Mouse (Mus musculus): Measurements from ENCODE around the gene Rab3d. TPM values are rescaled to one million over a fixed set of nuclear protein-coding genes. Genes with fewer than 3 reads are reported as not detected.
"Not testable (repeated sequence)": the region's sequence is repeated elsewhere in the genome, so short reads cannot be mapped to it uniquely, and the experiment has no call there.

Gene Rab3d
- polyA plus RNA-seq, 1 experiment from 2014 or later, result 6.2 TPM

DNA sequence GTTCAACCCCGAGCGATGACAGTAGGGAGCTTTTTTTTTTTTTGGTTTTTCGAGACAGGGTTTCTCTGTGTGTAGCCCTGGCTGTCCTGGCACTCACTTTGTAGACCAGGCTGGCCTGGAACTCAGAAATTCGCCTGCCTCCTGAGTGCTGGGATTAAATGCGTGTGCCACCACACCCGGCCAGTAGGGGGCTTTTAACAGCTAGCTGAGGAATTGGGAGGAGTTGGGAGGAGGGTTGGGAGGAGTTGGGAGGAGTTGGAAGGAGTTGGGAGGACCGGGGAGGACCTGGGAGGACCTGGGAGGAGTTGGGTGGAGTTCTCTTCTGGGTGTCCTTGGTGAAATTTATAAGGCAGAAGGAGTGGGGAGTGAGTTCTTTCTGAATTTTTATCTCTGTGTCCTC lies 48.7 kb downstream of the Rab3d start:
- not testable (repeated sequence) for H3K36me3 ChIP-seq; H3K27ac ChIP-seq; H3K9me3 ChIP-seq; DNase-seq (ENCODE audit: low spot score); H3K4me3 ChIP-seq; H3K27me3 ChIP-seq (ENCODE audit: insufficient read depth, poor library complexity, severe bottlenecking); H3K4me1 ChIP-seq
- WGBS, result 53% methylated on average over 7 of the region's 7 CpGs

DNA sequence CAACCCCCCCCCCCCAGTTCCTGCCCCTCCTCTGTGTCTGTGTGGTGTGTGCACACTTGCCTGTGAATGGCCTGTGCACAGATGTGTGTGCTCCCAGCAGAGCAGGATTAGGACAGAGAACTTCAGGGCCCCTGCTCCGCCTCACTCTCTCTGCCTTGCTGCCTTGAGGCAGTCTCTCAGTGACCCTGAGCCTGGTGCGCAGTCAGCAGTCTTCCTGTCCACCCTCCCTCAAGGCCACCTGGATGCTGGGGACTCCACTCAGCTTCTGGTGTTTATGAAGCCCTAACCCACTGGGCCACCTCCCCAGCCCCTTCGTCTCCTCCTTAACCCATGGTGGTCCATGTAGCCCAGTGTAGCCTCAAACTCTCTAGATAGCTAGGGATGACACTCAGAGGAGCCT lies 50.3 kb downstream of the Rab3d start:
- Histone ChIP-seq H3K4me1 (peaks cover 6% of the 10 kb centered on the region; the same call in 1 of the 2 replicates), H3K9me3 (no peaks in the 10 kb centered on the region), H3K27me3 (ENCODE audit: insufficient read depth, poor library complexity, severe bottlenecking) (peaks cover 9% of the 10 kb centered on the region; the same call in 1 of the 2 replicates), H3K27ac (0 out of 2 replicates have a peak overlapping the region, but pooled peaks have one; percentile 47), H3K36me3 (no peaks in the 10 kb centered on the region), H3K4me3 (no peak overlapping the region)
- no peak for DNase-seq (ENCODE audit: low spot score)
- 81% methylated on average over 3 of the region's 3 CpGs for WGBS

GRCm38 (mm10) chr9:21866641-21867040 lies 51.4 kb downstream of the Rab3d start:
- H3K4me3 ChIP-seq, result no peak overlapping the region
- 62% methylated on average over 2 of the region's 2 CpGs for WGBS
- no peak for DNase-seq (ENCODE audit: low spot score)
- H3K9me3 ChIP-seq, result no peaks in the 10 kb centered on the region
- H3K36me3 ChIP-seq, result no peaks in the 10 kb centered on the region
- peaks cover 6% of the 10 kb centered on the region; the same call in 1 of the 2 replicates for H3K4me1 ChIP-seq
- peaks cover 3% of the 10 kb centered on the region; the same call in 1 of the 2 replicates for H3K27me3 ChIP-seq (ENCODE audit: insufficient read depth, poor library complexity, severe bottlenecking)
- no peak overlapping the region for H3K27ac ChIP-seq

GRCm38 (mm10) chr9:21865673-21866398 lies 52.2 kb downstream of the Rab3d start:
- H3K4me3 ChIP-seq, result no peak overlapping the region
- H3K27ac ChIP-seq, result no peak overlapping the region
- H3K9me3 ChIP-seq, result no peaks in the 10 kb centered on the region
- 63% methylated on average over 5 of the region's 5 CpGs for WGBS
- peaks cover 6% of the 10 kb centered on the region; the same call in 1 of the 2 replicates for H3K4me1 ChIP-seq
- DNase-seq (ENCODE audit: low spot score), result no peak
- H3K36me3 ChIP-seq, result no peaks in the 10 kb centered on the region
- no peaks in the 10 kb centered on the region for H3K27me3 ChIP-seq (ENCODE audit: insufficient read depth, poor library complexity, severe bottlenecking)

DNA sequence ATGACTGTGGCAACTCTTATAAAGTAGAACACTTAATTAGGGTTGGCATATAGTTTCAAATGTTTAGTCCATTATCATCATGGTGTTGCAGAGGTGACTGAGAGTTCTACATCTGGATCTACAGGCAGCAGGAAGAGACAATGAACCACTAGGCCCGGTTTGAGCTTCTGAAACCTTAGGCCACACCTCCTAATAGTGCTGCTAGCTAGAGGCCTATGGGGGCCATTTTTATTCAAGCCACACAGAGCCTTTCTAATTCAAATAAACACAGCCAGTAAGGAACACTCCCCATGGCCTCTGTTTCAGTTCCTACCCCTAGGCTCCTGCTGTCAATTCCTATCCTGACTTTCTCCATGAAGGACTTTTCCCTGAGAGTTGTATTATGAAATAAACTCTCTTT lies 55.8 kb downstream of the Rab3d start:
- no peak overlapping the region for H3K4me3 ChIP-seq
- WGBS, result 82% methylated on average over 1 of the region's 1 CpGs
- no peaks in the 10 kb centered on the region for H3K9me3 ChIP-seq
- H3K36me3 ChIP-seq, result no peaks in the 10 kb centered on the region
- H3K27ac ChIP-seq, result no peak overlapping the region
- H3K4me1 ChIP-seq, result 0 out of 2 replicates have a peak, but pooled peaks cover 2% of the 10 kb centered on the region
- H3K27me3 ChIP-seq (ENCODE audit: insufficient read depth, poor library complexity, severe bottlenecking), result no peaks in the 10 kb centered on the region
- DNase-seq (ENCODE audit: low spot score), result no peak

- H3K4me1 ChIP-seq; H3K36me3 ChIP-seq; H3K27ac ChIP-seq; DNase-seq (ENCODE audit: low spot score); H3K9me3 ChIP-seq; H3K27me3 ChIP-seq (ENCODE audit: insufficient read depth, poor library complexity, severe bottlenecking); H3K4me3 ChIP-seq: not testable (repeated sequence)
- 66% methylated on average over 6 of the region's 6 CpGs for whole genome bisulfite sequencing
These were observed 57.6 kb downstream of the Rab3d start for GRCm38 (mm10) chr9:21860349-21860748.

DNA sequence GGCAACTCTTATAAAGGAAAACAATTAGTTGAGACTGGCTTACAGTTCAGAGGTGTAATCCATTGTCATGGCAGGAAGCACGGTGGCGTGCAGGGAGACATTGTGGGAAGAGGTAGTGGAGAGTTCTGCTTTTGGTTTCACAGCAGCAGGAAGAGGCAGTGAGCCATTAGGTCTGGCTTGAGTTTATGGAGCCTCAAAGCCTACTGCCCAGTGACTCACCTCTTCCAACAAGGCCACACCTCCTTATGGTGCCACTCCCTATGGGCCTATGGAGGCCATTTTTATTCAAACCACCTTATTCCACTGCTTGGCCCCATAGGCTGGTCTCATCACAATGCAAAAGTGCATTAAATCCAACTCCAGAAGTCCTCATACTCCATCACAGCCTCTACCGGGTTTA lies 58.4 kb downstream of the Rab3d start:
- H3K27ac ChIP-seq, result no peak overlapping the region
- no peaks in the 10 kb centered on the region for H3K27me3 ChIP-seq (ENCODE audit: insufficient read depth, poor library complexity, severe bottlenecking)
- no peaks in the 10 kb centered on the region for H3K4me1 ChIP-seq
- H3K9me3 ChIP-seq, result no peaks in the 10 kb centered on the region
- H3K4me3 ChIP-seq, result no peak overlapping the region
- no peak for DNase-seq (ENCODE audit: low spot score)
- 85% methylated on average over 3 of the region's 3 CpGs for WGBS
- no peaks in the 10 kb centered on the region for H3K36me3 ChIP-seq

GRCm38 (mm10) chr9:21858084-21858483 lies 59.9 kb downstream of the Rab3d start:
- 51% methylated on average over 6 of the region's 6 CpGs for WGBS
- Histone ChIP-seq H3K4me1 (no peaks in the 10 kb centered on the region), H3K27me3 (ENCODE audit: insufficient read depth, poor library complexity, severe bottlenecking) (no peaks in the 10 kb centered on the region), H3K4me3 (no peak overlapping the region), H3K27ac (peak overlapping the region; percentile 60; the same call in 1 of the 2 replicates), H3K9me3 (no peaks in the 10 kb centered on the region), H3K36me3 (no peaks in the 10 kb centered on the region)
- DNase-seq (ENCODE audit: low spot score), result no peak

DNA sequence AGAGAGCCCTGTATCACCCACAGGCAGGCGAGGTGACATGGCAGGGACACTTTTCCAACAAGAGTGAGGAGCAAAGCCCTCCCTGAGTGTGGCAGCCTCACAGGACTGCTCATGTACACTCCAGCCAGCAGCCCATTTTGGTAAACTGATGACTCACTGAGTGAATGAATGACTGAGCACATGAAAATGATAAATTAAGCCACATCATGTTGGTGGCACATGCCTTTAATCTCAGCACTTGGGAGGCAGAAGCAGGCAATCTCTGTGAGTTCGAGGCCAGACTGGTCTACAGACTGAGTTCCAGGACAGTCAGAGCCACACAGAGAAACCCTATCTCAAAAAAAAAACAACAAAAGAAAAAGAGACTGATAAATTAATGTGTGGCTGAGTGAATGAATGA lies 60.5 kb downstream of the Rab3d start:
- Histone ChIP-seq H3K9me3 (no peaks in the 10 kb centered on the region), H3K4me3 (no peak overlapping the region), H3K27me3 (ENCODE audit: insufficient read depth, poor library complexity, severe bottlenecking) (no peaks in the 10 kb centered on the region), H3K27ac (no peak overlapping the region; the same call in 1 of the 2 replicates), H3K36me3 (no peaks in the 10 kb centered on the region), H3K4me1 (peaks cover 4% of the 10 kb centered on the region; the same call in 1 of the 2 replicates)
- DNase-seq (ENCODE audit: low spot score), result no peak
- WGBS, result 38% methylated on average over 2 of the region's 2 CpGs

Other genes with a start within 250 kb of the Rab3d start
- 36.6 and 42.9 TPM in 2 replicates for gene Ldlr, start 194.7 kb downstream of the Rab3d start, polyA plus RNA-seq (2016; fragmentation: Nextera tagmentation; extraction: Ambion mirVana)
- 112 and 160 TPM in 2 replicates for gene Spc24, start 157.9 kb downstream of the Rab3d start, polyA plus RNA-seq (2016; fragmentation: Nextera tagmentation; extraction: Ambion mirVana)
- gene Kank2, start 119.4 kb downstream of the Rab3d start, polyA plus RNA-seq (2016; fragmentation: Nextera tagmentation; extraction: Ambion mirVana), result 16.4 and 16.9 TPM in 2 replicates
- 2.5 and 5.7 TPM in 2 replicates for gene Angptl8, start 82.7 kb downstream of the Rab3d start, polyA plus RNA-seq (2016; fragmentation: Nextera tagmentation; extraction: Ambion mirVana)
- 47.9 and 56.9 TPM in 2 replicates for gene Dock6, start 65.6 kb downstream of the Rab3d start, polyA plus RNA-seq (2016; fragmentation: Nextera tagmentation; extraction: Ambion mirVana)
- gene Ccdc159, start 9.3 kb upstream of the Rab3d start, polyA plus RNA-seq (2016; fragmentation: Nextera tagmentation; extraction: Ambion mirVana), result 3.6 and 4.2 TPM in 2 replicates
- gene Tmem205, start 9.4 kb upstream of the Rab3d start, polyA plus RNA-seq (2016; fragmentation: Nextera tagmentation; extraction: Ambion mirVana), result 50.1 and 52.6 TPM in 2 replicates
- gene Plppr2, start 18.8 kb upstream of the Rab3d start, polyA plus RNA-seq (2016; fragmentation: Nextera tagmentation; extraction: Ambion mirVana), result 6.5 and 7.0 TPM in 2 replicates
- gene Swsap1, start 37.6 kb upstream of the Rab3d start, polyA plus RNA-seq (2016; fragmentation: Nextera tagmentation; extraction: Ambion mirVana), result 5.7 and 6.9 TPM in 2 replicates
- gene Epor, start 45.3 kb upstream of the Rab3d start, polyA plus RNA-seq (2016; fragmentation: Nextera tagmentation; extraction: Ambion mirVana), result 25.0 and 25.9 TPM in 2 replicates
- 1.8 and 2.3 TPM in 2 replicates for gene Rgl3, start 71.3 kb upstream of the Rab3d start, polyA plus RNA-seq (2016; fragmentation: Nextera tagmentation; extraction: Ambion mirVana)
- gene Ccdc151, start 84.4 kb upstream of the Rab3d start, polyA plus RNA-seq (2016; fragmentation: Nextera tagmentation; extraction: Ambion mirVana), result 0.20 and 0.75 TPM in 2 replicates
- 89.8 and 106 TPM in 2 replicates for gene Prkcsh, start 84.6 kb upstream of the Rab3d start, polyA plus RNA-seq (2016; fragmentation: Nextera tagmentation; extraction: Ambion mirVana)
- 0.15 and 0.29 TPM in 2 replicates for gene Elavl3, start 133.8 kb upstream of the Rab3d start, polyA plus RNA-seq (2016; fragmentation: Nextera tagmentation; extraction: Ambion mirVana)
- gene Gm49318, start 153.1 kb upstream of the Rab3d start, polyA plus RNA-seq (2016; fragmentation: Nextera tagmentation; extraction: Ambion mirVana), result not detected in 2 replicates
- 9.6 and 10.8 TPM in 2 replicates for gene Zfp653, start 153.2 kb upstream of the Rab3d start, polyA plus RNA-seq (2016; fragmentation: Nextera tagmentation; extraction: Ambion mirVana)
- 58.4 and 65.6 TPM in 2 replicates for gene Ecsit, start 167.2 kb upstream of the Rab3d start, polyA plus RNA-seq (2016; fragmentation: Nextera tagmentation; extraction: Ambion mirVana)
- gene Cnn1, start 181.0 kb upstream of the Rab3d start, polyA plus RNA-seq (2016; fragmentation: Nextera tagmentation; extraction: Ambion mirVana), result 246 and 375 TPM in 2 replicates
- gene Elof1, start 199.0 kb upstream of the Rab3d start, polyA plus RNA-seq (2016; fragmentation: Nextera tagmentation; extraction: Ambion mirVana), result 149 and 176 TPM in 2 replicates
- 62.3 and 67.2 TPM in 2 replicates for gene Acp5, start 217.5 kb upstream of the Rab3d start, polyA plus RNA-seq (2016; fragmentation: Nextera tagmentation; extraction: Ambion mirVana)
- gene Pigyl, start 238.7 kb upstream of the Rab3d start, polyA plus RNA-seq (2016; fragmentation: Nextera tagmentation; extraction: Ambion mirVana), result 44.7 and 60.3 TPM in 2 replicates

Measured in heart, embryonic 10.5 days (tissue).